Mouse (Mus musculus) gastrocnemius, postnatal 14 days (tissue): Measurements from ENCODE around the gene Mthfd1. TPM values are rescaled to one million over a fixed set of nuclear protein-coding genes. Genes with fewer than 3 reads are reported as not detected.

Experiments
- DNase-seq: peaks from one replicate; pipeline ENCODE4 v3.0.0; 2021; ENCODE audit warnings: mixed read lengths
- intact Hi-C: fragments of 180-260 bp; cut with DNase I; formaldehyde crosslinking; loops from one replicate; pipeline ENCODE4 v1.15.1; 2025; ENCODE audit warnings: low total_unique reads
- total RNA-seq, 2 experiments: library from RNA; stranded (reverse); gene quantifications; 2 replicates each; pipeline ENCODE4 v1.2.3; 2021

The Mthfd1 gene
- total RNA-seq, 2 experiments from 2014 or later: 31.4 to 40.6 TPM

GRCm38 (mm10) chr12:76260673-76261072 is 5.6 kb downstream of the Mthfd1 start:
- intact Hi-C loops: no loop called here
- no peak for DNase-seq

GRCm38 (mm10) chr12:76261556-76261955 is 6.5 kb downstream of the Mthfd1 start:
- DNase-seq: no peak
- intact Hi-C loops: no loop called here

GRCm38 (mm10) chr12:76262918-76263317 is 7.8 kb downstream of the Mthfd1 start:
- intact Hi-C loops: no loop called here

GRCm38 (mm10) chr12:76263876-76264275 is 8.8 kb downstream of the Mthfd1 start:
- intact Hi-C loops: no loop called here
- no peak for DNase-seq

More at GRCm38 (mm10) chr12:76262918-76263317, 7.8 kb downstream of the Mthfd1 start:
- no peak for DNase-seq

DNA sequence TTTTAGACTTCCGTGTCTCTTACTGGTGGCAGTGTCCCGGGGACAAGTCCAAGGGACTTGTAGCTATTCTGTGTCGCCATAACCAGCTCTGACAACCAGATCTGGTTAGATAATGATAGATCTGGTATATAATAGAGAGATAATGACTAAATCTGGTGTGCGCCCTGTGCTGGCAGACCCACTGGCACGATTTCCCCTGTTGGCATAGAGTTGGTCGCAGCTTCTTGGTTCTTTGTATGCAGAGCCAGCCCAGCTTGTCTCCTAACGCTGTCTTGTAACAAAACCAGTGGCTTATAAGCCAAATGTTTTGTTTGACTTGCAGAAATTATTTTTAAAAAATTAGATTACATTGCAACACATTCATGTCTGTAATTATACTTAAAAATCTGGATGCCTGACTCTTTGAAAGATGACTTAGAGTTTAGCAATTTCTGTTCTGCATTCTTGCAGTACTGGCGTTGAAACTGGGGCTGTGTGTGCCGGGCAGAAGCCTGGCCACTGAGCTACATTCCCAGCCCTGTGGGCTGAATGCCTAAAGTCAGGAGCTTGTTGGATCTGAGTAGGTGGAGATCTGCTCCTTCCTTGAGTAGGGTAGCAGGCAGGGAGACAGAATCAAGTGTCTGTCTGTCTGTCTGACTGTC is 9.3 kb downstream of the Mthfd1 start:
- intact Hi-C loops: no loop called here

GRCm38 (mm10) chr12:76265001-76265400 is 9.9 kb downstream of the Mthfd1 start:
- DNase-seq: no peak
- intact Hi-C loops: loop anchor here (5.0 kb wide), 1 partner anchor 77 kb away; no protein-coding TSS in a partner anchor

More for the DNA sequence above, 9.3 kb downstream of the Mthfd1 start:
- DNase-seq: peak; percentile 50

GRCm38 (mm10) chr12:76266875-76267274 is 11.8 kb downstream of the Mthfd1 start:
- intact Hi-C loops: loop anchor here (5.0 kb wide), 1 partner anchor 75 kb away; no protein-coding TSS in a partner anchor

DNA sequence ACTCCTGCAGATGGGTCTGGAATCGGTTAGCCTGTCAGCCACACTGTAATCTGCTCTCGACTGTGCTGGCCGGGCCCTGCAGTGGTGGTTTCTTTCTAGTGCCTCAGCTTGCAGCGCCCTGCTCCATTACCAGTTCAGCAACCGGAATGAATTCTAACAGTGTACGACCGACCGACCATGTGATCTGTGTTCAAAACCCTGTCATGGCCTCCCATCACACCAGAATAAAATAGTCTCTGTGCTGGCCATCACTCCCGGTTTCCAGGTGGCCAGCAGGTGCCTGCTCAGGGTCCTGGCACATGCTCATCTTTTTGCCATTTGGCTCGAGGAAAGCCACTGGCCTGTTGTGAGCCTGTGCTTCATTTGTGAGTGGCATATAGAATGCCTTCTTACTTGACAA is 13.6 kb downstream of the Mthfd1 start:
- intact Hi-C loops: loop anchor here (5.0 kb wide), 1 partner anchor 74 kb away; no protein-coding TSS in a partner anchor
- DNase-seq: no peak

More at GRCm38 (mm10) chr12:76266875-76267274, 11.8 kb downstream of the Mthfd1 start:
- no peak for DNase-seq

GRCm38 (mm10) chr12:76269196-76269595 is 14.1 kb downstream of the Mthfd1 start:
- intact Hi-C loops: loop anchor here (5.0 kb wide), 1 partner anchor 73 kb away; no protein-coding TSS in a partner anchor
- no peak for DNase-seq

GRCm38 (mm10) chr12:76271516-76271915 is 16.4 kb downstream of the Mthfd1 start:
- no peak for DNase-seq
- intact Hi-C loops: no loop called here

- intact Hi-C loops: no loop called here
- DNase-seq: no peak
Observed at GRCm38 (mm10) chr12:76272610-76273524, 17.8 kb downstream of the Mthfd1 start.

GRCm38 (mm10) chr12:76278209-76278608 is 23.1 kb downstream of the Mthfd1 start:
- intact Hi-C loops: no loop called here
- DNase-seq: no peak

DNA sequence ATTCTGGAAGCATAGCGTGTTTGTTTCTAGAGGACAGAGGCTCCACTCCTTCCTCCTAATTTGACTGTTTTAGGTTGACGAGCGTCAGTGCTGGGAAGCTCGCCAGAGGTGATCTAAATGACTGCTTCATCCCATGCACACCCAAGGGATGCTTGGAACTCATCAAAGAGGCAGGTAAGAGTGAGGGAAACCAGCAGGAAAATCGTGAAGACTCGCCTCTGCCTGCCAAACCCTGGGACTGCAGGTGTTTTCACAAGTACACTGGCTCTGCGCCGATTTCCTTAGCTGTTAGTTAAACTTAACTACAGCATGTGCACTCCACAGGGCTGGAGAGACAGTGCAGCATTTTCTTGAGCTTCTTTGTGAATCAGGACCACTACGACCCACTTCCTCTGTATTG is 25.5 kb downstream of the Mthfd1 start:
- intact Hi-C loops: no loop called here
- DNase-seq: no peak

GRCm38 (mm10) chr12:76281111-76281660 is 26.1 kb downstream of the Mthfd1 start:
- intact Hi-C loops: no loop called here

DNA sequence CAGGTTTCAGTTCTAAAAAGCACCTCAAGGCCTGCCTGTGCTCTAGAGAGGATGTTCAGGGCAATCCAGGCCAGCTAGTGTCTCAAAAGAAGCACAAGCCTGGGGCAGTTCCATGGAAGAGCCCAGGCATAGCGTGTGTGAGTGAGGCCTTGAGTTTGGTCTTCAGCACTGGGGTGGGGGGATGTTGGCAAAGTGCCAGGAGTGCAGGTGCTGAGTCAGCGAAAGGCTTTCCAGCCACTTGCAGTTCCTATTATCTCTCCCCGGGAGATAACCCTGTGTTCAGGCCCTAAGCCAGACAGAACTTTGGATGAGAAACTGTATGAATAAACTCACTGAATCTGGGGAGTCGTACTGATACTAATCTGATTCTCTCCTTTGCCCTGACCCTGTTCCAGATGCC is 27.0 kb downstream of the Mthfd1 start:
- no peak for DNase-seq

More at GRCm38 (mm10) chr12:76281111-76281660, 26.1 kb downstream of the Mthfd1 start:
- no peak for DNase-seq

GRCm38 (mm10) chr12:76282532-76283173 is 27.6 kb downstream of the Mthfd1 start:
- intact Hi-C loops: no loop called here
- DNase-seq: no peak

More for the DNA sequence above, 27.0 kb downstream of the Mthfd1 start:
- intact Hi-C loops: no loop called here

DNA sequence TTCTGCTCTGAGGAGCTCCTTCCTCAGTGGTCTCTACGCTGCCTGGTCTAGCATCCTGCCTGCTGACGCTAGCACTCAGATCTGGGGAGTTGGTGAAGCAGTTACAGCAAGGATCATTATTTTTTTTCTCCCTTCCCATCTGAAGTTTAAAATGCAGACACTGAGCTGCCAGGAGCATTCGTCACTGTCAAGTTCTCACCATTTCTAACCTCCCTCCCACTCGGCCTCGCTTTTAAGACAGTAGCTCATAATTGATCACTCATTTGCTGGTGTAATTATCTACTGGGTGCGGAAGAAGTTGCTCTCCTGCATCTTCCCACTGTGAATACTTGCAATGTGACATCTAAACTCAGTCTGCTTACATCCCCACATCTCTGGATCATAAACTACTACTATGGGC is 30.3 kb downstream of the Mthfd1 start:
- intact Hi-C loops: no loop called here
- no peak for DNase-seq

DNA sequence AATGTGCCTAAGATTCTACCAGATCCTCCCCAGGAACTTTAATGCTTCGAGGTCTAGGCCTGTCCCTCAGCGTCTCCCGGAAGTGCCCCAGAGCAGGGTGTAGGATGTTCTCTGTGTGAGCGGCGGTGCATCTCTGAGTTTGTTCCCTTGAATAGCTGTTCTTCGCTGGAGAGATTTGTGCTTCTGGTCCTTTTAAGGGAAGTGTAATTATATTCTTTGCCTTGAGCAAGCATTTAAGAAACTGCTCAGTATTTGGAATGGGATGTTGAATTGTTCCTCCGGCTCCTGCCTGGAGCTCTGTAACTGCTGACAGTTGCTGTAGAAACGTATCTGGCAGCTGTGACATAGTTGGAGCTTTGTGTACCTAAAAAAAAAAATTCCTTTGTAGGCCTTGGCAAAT is 32.9 kb downstream of the Mthfd1 start:
- DNase-seq: no peak
- intact Hi-C loops: no loop called here

GRCm38 (mm10) chr12:76288494-76288893 is 33.4 kb downstream of the Mthfd1 start:
- no peak for DNase-seq
- intact Hi-C loops: no loop called here

- intact Hi-C loops: no loop called here
Observed at GRCm38 (mm10) chr12:76289428-76289827, 34.3 kb downstream of the Mthfd1 start.

More at GRCm38 (mm10) chr12:76289428-76289827, 34.3 kb downstream of the Mthfd1 start:
- DNase-seq: no peak
